Mouse (Mus musculus) liver, postnatal 0 days (tissue): ENCODE results near the gene Mcm10. TPM values are rescaled to one million over a fixed set of nuclear protein-coding genes. Genes with fewer than 3 reads are reported as not detected.
"Not testable (repeated sequence)": the region's sequence is repeated elsewhere in the genome, so short reads cannot be mapped to it uniquely, and the experiment has no call there.

Experiments used
- ATAC-seq: fragments of 200-750 bp; cut with Nextera tagmentation; 2 replicates; pipeline ENCODE4 v1.8.0; 2017; ENCODE audit warnings: mild to moderate bottlenecking, moderate library complexity
- DNase-seq: peaks from one replicate; pipeline ENCODE4 v3.0.0-alpha.2; 2016
- H3K27ac ChIP-seq: fragments of 300-500 bp; sonication (generic); 2 replicates; pipeline ENCODE4 v1.5.1; 2014; ENCODE audit warnings: antibody characterized with exemption, moderate library complexity, mild to moderate bottlenecking, low read depth
- H3K27me3 ChIP-seq: fragments of 300-500 bp; sonication (generic); 2 replicates; pipeline ENCODE4 v1.6.1; 2014; ENCODE audit warnings: low read length, control low read depth, mixed read lengths; ENCODE audit not compliant: insufficient read depth
- H3K36me3 ChIP-seq: fragments of 300-500 bp; sonication (generic); replicated peaks from 2 replicates; pipeline ENCODE4 v1.6.1; 2014; ENCODE audit warnings: mild to moderate bottlenecking, control low read depth, low read length, moderate library complexity, mixed read lengths; ENCODE audit not compliant: insufficient read depth
- H3K4me1 ChIP-seq: fragments of 300-500 bp; sonication (generic); 2 replicates; pipeline ENCODE4 v1.6.1; 2014; ENCODE audit warnings: antibody characterized with exemption, mild to moderate bottlenecking, control low read depth; ENCODE audit not compliant: insufficient read depth
- H3K4me2 ChIP-seq: fragments of 300-500 bp; sonication (generic); 2 replicates; pipeline ENCODE4 v1.6.1; 2014; ENCODE audit warnings: low read depth, mild to moderate bottlenecking, low read length, moderate library complexity, mixed read lengths
- H3K4me3 ChIP-seq: fragments of 300-500 bp; sonication (generic); 2 replicates; pipeline ENCODE4 v1.5.1; 2014; ENCODE audit warnings: low read depth, low read length
- H3K9ac ChIP-seq: fragments of 300-500 bp; sonication (generic); replicated peaks from 2 replicates; pipeline ENCODE4 v1.6.1; 2014; ENCODE audit warnings: mild to moderate bottlenecking, moderate library complexity
- H3K9me3 ChIP-seq: fragments of 300-500 bp; sonication (generic); 2 replicates; pipeline ENCODE4 v1.6.1; 2016; ENCODE audit warnings: mild to moderate bottlenecking, control low read depth, low read length, mixed read lengths
- CTCF ChIP-seq: sonication (generic); IDR thresholded peaks from 2 replicates; pipeline ENCODE4 v1.5.1; 2016; ENCODE audit warnings: antibody characterized with exemption, low read depth
- EP300 ChIP-seq: IDR thresholded peaks from 2 replicates; pipeline ENCODE4 v1.6.1; 2016; ENCODE audit warnings: antibody characterized with exemption, low read depth, mild to moderate bottlenecking
- WGBS: fragments of 180-500 bp; shearing (Covaris S2); extraction: QIAGEN DNeasy Blood & Tissue Kit; methylation state at CpG from one replicate; pipeline ENCODE4 v1.1.7; 2014; ENCODE audit not compliant: insufficient replicate concordance; 5-methylcytosine and 5-hydroxymethylcytosine counted together
- polyA plus RNA-seq: library from polyadenylated mRNA; unstranded; fragments of >200 nt; fragmentation: Nextera tagmentation; extraction: Ambion mirVana; gene quantifications from 2 replicates; pipeline ENCODE4 v1.2.1, GENCODE M21; 2015

Mcm10 gene
- polyA plus RNA-seq, 1 experiment from 2014 or later = 12.2 TPM

DNA sequence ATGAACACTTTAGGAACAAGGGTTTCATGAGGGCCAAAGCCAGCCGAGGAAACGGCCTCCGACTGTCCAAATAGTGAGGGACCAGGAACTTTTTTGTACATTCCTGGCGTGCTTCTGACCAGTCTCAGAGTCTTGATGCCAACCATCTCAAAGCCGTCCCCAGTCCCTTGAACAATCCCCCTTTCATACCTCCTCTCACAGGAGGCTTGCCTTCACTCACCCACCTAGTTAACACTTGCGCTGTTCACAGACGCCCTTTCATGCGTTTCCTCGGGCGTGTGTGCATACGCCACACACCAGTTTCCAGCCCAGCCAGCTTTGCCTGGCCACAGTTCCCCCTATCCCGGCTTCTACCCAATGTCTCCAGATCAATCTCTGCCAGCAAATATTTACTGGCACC lies 54.6 kb downstream of the Mcm10 start:
- Histone ChIP-seq H3K4me1 (no peaks in the 10 kb centered on the region), H3K9me3 (no peaks in the 10 kb centered on the region), H3K36me3 (no peaks in the 10 kb centered on the region), H3K9ac (no peak overlapping the region), H3K4me3 (no peak overlapping the region), H3K27ac (no peak overlapping the region), H3K4me2 (no peak overlapping the region), H3K27me3 (no peaks in the 10 kb centered on the region)
- WGBS = 85% methylated on average over 12 of the region's 12 CpGs
- DNase-seq (no peak), ATAC-seq (no peak)
- TF ChIP-seq CTCF = no peak
- TF ChIP-seq EP300 = no peak

GRCm38 (mm10) chr2:4954216-4954760 lies 58.3 kb downstream of the Mcm10 start:
- DNase-seq (no peak), ATAC-seq (no peak)
- Histone ChIP-seq H3K4me1 (no peaks in the 10 kb centered on the region), H3K27me3 (no peaks in the 10 kb centered on the region), H3K27ac (no peak overlapping the region), H3K9ac (no peak overlapping the region), H3K9me3 (no peaks in the 10 kb centered on the region), H3K36me3 (no peaks in the 10 kb centered on the region), H3K4me3 (no peak overlapping the region), H3K4me2 (no peak overlapping the region)
- whole genome bisulfite sequencing = 78% methylated on average over 6 of the region's 6 CpGs
- TF ChIP-seq CTCF (no peak), EP300 (no peak)

DNA sequence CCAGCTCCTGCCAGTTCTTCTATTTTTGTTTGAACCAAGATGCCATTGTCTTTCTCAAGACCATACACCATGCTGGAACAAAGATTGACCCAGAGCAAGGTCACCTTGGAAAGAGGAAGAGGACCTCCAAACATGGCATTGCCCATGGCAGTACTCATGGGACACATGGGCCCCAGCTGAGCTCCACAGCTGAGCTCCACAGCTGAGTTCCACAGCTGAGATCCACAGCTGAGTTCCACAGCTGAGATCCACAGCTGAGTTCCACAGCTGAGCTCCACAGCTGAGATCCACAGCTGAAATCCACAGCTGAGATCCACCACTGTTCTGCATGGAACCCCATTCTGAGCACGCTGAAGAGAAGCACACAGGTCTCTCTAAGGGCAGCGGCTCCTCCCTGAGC lies 61.6 kb downstream of the Mcm10 start:
- no peaks in the 10 kb centered on the region for H3K9me3 ChIP-seq
- WGBS = 71% methylated on average over 2 of the region's 2 CpGs

GRCm38 (mm10) chr2:4949691-4950090 lies 62.9 kb downstream of the Mcm10 start:
- not testable (repeated sequence) for H3K27ac ChIP-seq, H3K27me3 ChIP-seq, H3K36me3 ChIP-seq, DNase-seq, H3K4me3 ChIP-seq, H3K9ac ChIP-seq, H3K9me3 ChIP-seq, H3K4me1 ChIP-seq, H3K4me2 ChIP-seq, ATAC-seq
- WGBS = 73% methylated on average over 8 of the region's 8 CpGs

More for the DNA sequence above, 61.6 kb downstream of the Mcm10 start:
- Histone ChIP-seq H3K36me3 (no peaks in the 10 kb centered on the region), H3K4me2 (no peak overlapping the region), H3K27ac (no peak overlapping the region), H3K27me3 (no peaks in the 10 kb centered on the region), H3K9ac (no peak overlapping the region), H3K4me1 (no peaks in the 10 kb centered on the region), H3K4me3 (no peak overlapping the region)
- ATAC-seq (no peak), DNase-seq (no peak)
- TF ChIP-seq CTCF (no peak), EP300 (no peak)

DNA sequence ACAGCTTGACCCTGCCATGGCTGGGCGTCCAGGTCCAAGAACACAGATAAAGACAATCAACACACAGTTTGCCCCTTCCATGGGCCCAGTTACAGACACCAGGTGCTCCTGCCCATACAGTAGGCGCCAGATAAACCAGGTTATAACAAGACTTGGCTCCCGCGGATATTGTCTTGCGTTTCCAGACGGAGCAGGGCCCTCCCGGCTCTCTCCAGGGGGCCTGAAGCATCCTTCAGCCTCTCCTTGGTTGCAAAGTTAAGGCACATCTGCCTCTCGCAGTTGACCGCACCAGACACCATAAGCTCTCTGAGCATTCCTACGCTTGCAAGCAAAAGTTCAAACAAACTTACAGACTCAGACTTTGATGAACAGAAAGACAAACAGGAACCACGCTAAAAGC lies 71.7 kb downstream of the Mcm10 start:
- 85% methylated on average over 11 of the region's 11 CpGs for WGBS
- Histone ChIP-seq H3K36me3 (peaks cover 26% of the 10 kb centered on the region), H3K4me1 (no peaks in the 10 kb centered on the region), H3K9me3 (peaks cover 2% of the 10 kb centered on the region; the same call in 1 of the 2 replicates), H3K4me2 (no peak overlapping the region), H3K27ac (no peak overlapping the region), H3K9ac (no peak overlapping the region), H3K27me3 (no peaks in the 10 kb centered on the region), H3K4me3 (no peak overlapping the region)
- no peak for ATAC-seq
- no peak for DNase-seq
- TF ChIP-seq EP300 (no peak), CTCF (no peak)

Other genes with a start within 250 kb of the Mcm10 start
- 22.2 and 23.8 TPM in 2 replicates for gene Sephs1, start 131.2 kb downstream of the Mcm10 start, polyA plus RNA-seq
- 608 and 753 TPM in 2 replicates for gene Phyh, start 93.8 kb downstream of the Mcm10 start, polyA plus RNA-seq
- not detected in 2 replicates for gene Ucma, start 36.7 kb downstream of the Mcm10 start, polyA plus RNA-seq
- 41.0 and 42.0 TPM in 2 replicates for gene Optn, start 51.3 kb upstream of the Mcm10 start, polyA plus RNA-seq
- gene Ccdc3, start 125.0 kb upstream of the Mcm10 start, polyA plus RNA-seq = 2.6 and 3.2 TPM in 2 replicates